Mouse (Mus musculus): ENCODE data around the gene Pak2. TPM values are rescaled to one million over a fixed set of nuclear protein-coding genes. Genes with fewer than 3 reads are reported as not detected.

Gene Pak2
- polyA plus RNA-seq (2015; fragmentation: Nextera tagmentation; extraction: Ambion mirVana), result 38.2 and 40.3 TPM in 2 replicates

- Histone ChIP-seq H3K4me3 (ENCODE audit: low read length) (peak within 1 kb of the TSS; percentile 89), H3K9ac (replicated peaks; ENCODE audit: low read length) (peak within 1 kb of the TSS; percentile 98), H3K4me1 (ENCODE audit: insufficient read depth, low read length) (peaks cover 18% of the 10 kb centered on the region), H3K27me3 (ENCODE audit: insufficient read depth, low read length) (no peaks in the 10 kb centered on the region), H3K9me3 (ENCODE audit: low read length) (no peaks in the 10 kb centered on the region), H3K36me3 (ENCODE audit: insufficient read depth, low read length) (peaks cover 4% of the 10 kb centered on the region; the same call in 1 of the 2 replicates), H3K27ac (ENCODE audit: low read length) (peak within 1 kb of the TSS; percentile 97), H3K4me2 (replicated peaks; ENCODE audit: low read depth, low read length) (peak within 1 kb of the TSS; percentile 64)
- ATAC-seq (ENCODE audit: low FRiP score, low TSS enrichment), result peak; percentile 96
- under 1% methylated on average over 35 of the region's 60 CpGs for WGBS
Observed at GRCm38 (mm10) chr16:32078991-32079511, at the start of gene Pak2. Gene Pak2, minus strand, starts transcription at chr16:32079342.

- Histone ChIP-seq H3K4me2 (replicated peaks; ENCODE audit: low read depth, low read length) (no peak overlapping the region), H3K9me3 (ENCODE audit: low read length) (no peaks in the 10 kb centered on the region), H3K9ac (replicated peaks; ENCODE audit: low read length) (no peak overlapping the region), H3K27me3 (ENCODE audit: insufficient read depth, low read length) (no peaks in the 10 kb centered on the region), H3K36me3 (ENCODE audit: insufficient read depth, low read length) (no peaks in the 10 kb centered on the region), H3K4me1 (ENCODE audit: insufficient read depth, low read length) (no peaks in the 10 kb centered on the region), H3K27ac (ENCODE audit: low read length) (peak overlapping the region; percentile 63), H3K4me3 (ENCODE audit: low read length) (no peak overlapping the region)
- WGBS, result 78% methylated on average over 4 of the region's 4 CpGs
- no peak for ATAC-seq (ENCODE audit: low FRiP score, low TSS enrichment)
Observed at GRCm38 (mm10) chr16:32127046-32127445, 47.9 kb upstream of the Pak2 start.

DNA sequence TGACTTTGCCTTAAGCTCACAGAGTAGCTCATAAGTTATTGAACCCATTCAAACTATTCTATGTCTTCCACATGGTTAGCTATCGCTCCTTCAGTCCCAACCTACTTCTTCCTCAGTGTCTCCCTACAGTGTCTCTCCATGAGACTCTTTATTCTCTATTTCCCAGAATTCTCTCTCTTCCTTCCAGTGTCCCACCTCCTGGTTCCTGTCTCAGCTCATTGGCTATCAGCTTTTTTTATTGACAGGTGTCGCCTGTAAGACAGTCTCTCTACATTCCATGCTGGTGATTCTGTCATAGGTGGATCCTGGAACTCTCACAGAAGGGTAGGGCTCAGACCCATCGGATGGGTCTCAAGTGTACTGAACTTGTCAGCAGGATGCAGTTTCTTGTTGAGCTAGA, 46.2 kb upstream of the Pak2 start:
- H3K4me2 ChIP-seq (replicated peaks; ENCODE audit: low read depth, low read length), result no peak overlapping the region
- no peaks in the 10 kb centered on the region for H3K36me3 ChIP-seq (ENCODE audit: insufficient read depth, low read length)
- no peaks in the 10 kb centered on the region for H3K9me3 ChIP-seq (ENCODE audit: low read length)
- H3K4me3 ChIP-seq (ENCODE audit: low read length), result no peak overlapping the region
- 92% methylated on average over 3 of the region's 3 CpGs for WGBS
- no peak for ATAC-seq (ENCODE audit: low FRiP score, low TSS enrichment)
- H3K27ac ChIP-seq (ENCODE audit: low read length), result 0 out of 2 replicates have a peak overlapping the region, but pooled peaks have one; percentile 67
- no peak overlapping the region for H3K9ac ChIP-seq (replicated peaks; ENCODE audit: low read length)
- no peaks in the 10 kb centered on the region for H3K4me1 ChIP-seq (ENCODE audit: insufficient read depth, low read length)
- H3K27me3 ChIP-seq (ENCODE audit: insufficient read depth, low read length), result no peaks in the 10 kb centered on the region

DNA sequence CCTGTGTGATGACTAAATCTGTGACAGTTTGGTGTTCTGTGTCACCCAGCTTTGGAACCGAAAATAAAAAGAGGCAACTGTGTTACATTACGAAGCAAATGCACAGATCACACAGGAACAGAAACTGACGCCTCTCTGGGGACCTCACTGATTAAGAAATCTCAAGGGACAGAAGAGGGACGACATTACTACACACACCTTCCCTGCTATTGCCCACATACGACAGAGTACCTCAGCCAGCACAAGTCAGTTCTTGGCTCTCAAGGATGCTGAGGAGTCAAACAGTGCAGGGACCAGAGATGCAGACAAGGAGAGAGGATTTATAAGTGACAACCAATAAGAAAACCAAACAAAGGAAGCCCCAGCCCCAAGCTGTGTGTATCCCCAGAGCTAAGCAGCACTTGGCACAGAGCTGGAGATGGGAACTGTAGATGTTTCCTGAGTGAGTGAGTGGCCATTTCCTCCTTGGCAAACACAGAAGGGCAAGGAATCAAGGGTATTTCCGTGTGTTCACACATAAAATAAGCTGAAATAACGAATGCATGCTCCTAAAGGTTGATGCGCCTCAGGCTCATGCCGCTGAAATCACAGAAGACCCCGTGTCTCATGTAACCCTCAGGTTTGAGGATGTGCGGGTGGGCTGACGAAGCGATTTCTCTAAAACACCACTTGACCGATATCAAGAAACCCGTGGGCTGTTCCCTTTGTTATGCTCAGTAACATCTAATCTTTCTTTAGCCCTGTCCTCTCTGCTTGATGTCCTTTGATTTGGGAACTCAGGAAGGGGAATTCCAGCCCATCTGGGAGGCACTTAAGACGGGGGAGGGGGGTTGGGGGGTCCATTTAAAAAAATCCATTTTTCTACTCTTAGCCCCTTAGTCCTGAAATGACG, 45.5 kb upstream of the Pak2 start:
- Histone ChIP-seq H3K36me3 (ENCODE audit: insufficient read depth, low read length) (no peaks in the 10 kb centered on the region), H3K4me1 (ENCODE audit: insufficient read depth, low read length) (no peaks in the 10 kb centered on the region), H3K9ac (replicated peaks; ENCODE audit: low read length) (no peak overlapping the region), H3K27ac (ENCODE audit: low read length) (peak overlapping the region; percentile 67; the same call in 1 of the 2 replicates), H3K9me3 (ENCODE audit: low read length) (no peaks in the 10 kb centered on the region), H3K27me3 (ENCODE audit: insufficient read depth, low read length) (no peaks in the 10 kb centered on the region), H3K4me2 (replicated peaks; ENCODE audit: low read depth, low read length) (0 out of 2 replicates have a peak overlapping the region, but pooled peaks have one; percentile 6), H3K4me3 (ENCODE audit: low read length) (no peak overlapping the region)
- WGBS, result 57% methylated on average over 17 of the region's 17 CpGs
- ATAC-seq (ENCODE audit: low FRiP score, low TSS enrichment), result peak; percentile 9; the same call in 1 of the 2 replicates

DNA sequence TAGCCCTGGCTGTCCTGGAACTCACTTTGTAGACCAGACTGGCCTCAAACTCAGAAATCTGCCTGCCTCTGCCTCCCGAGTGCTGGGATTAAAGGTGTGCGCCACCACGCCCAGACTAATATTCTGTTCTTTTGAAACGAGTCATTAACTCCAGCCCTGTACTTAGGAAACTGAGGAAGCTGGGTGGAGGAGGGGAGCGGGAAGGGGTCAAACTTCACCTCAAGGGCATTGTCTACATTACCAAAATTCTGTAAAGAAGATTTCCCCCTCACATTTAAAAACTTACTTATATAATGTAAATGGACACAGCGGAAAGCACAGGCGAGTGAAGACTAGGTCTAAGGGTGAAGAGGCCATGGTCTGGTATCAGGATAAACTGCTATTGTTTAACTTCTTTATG, 44.9 kb upstream of the Pak2 start:
- H3K27ac ChIP-seq (ENCODE audit: low read length), result peak overlapping the region; percentile 67; the same call in 1 of the 2 replicates
- no peaks in the 10 kb centered on the region for H3K9me3 ChIP-seq (ENCODE audit: low read length)
- H3K4me2 ChIP-seq (replicated peaks; ENCODE audit: low read depth, low read length), result no peak overlapping the region
- ATAC-seq (ENCODE audit: low FRiP score, low TSS enrichment), result no peak
- no peak overlapping the region for H3K9ac ChIP-seq (replicated peaks; ENCODE audit: low read length)
- H3K36me3 ChIP-seq (ENCODE audit: insufficient read depth, low read length), result no peaks in the 10 kb centered on the region
- no peaks in the 10 kb centered on the region for H3K4me1 ChIP-seq (ENCODE audit: insufficient read depth, low read length)
- no peaks in the 10 kb centered on the region for H3K27me3 ChIP-seq (ENCODE audit: insufficient read depth, low read length)
- no peak overlapping the region for H3K4me3 ChIP-seq (ENCODE audit: low read length)
- 84% methylated on average over 7 of the region's 7 CpGs for WGBS

- ATAC-seq (ENCODE audit: low FRiP score, low TSS enrichment), result no peak
- Histone ChIP-seq H3K9ac (replicated peaks; ENCODE audit: low read length) (no peak overlapping the region), H3K27me3 (ENCODE audit: insufficient read depth, low read length) (no peaks in the 10 kb centered on the region), H3K4me3 (ENCODE audit: low read length) (no peak overlapping the region), H3K36me3 (ENCODE audit: insufficient read depth, low read length) (no peaks in the 10 kb centered on the region), H3K4me2 (replicated peaks; ENCODE audit: low read depth, low read length) (no peak overlapping the region), H3K4me1 (ENCODE audit: insufficient read depth, low read length) (no peaks in the 10 kb centered on the region), H3K27ac (ENCODE audit: low read length) (no peak overlapping the region), H3K9me3 (ENCODE audit: low read length) (no peaks in the 10 kb centered on the region)
- 81% methylated on average over 3 of the region's 3 CpGs for WGBS
Observed at GRCm38 (mm10) chr16:32120454-32120853, 41.3 kb upstream of the Pak2 start.

GRCm38 (mm10) chr16:32116186-32116585, 37.0 kb upstream of the Pak2 start:
- Histone ChIP-seq H3K27ac (ENCODE audit: low read length) (no peak overlapping the region), H3K9me3 (ENCODE audit: low read length) (no peaks in the 10 kb centered on the region), H3K4me1 (ENCODE audit: insufficient read depth, low read length) (no peaks in the 10 kb centered on the region), H3K4me2 (replicated peaks; ENCODE audit: low read depth, low read length) (no peak overlapping the region), H3K27me3 (ENCODE audit: insufficient read depth, low read length) (no peaks in the 10 kb centered on the region), H3K9ac (replicated peaks; ENCODE audit: low read length) (no peak overlapping the region), H3K4me3 (ENCODE audit: low read length) (no peak overlapping the region), H3K36me3 (ENCODE audit: insufficient read depth, low read length) (no peaks in the 10 kb centered on the region)
- WGBS, result 42% methylated on average over 5 of the region's 5 CpGs
- no peak for ATAC-seq (ENCODE audit: low FRiP score, low TSS enrichment)

- Histone ChIP-seq H3K36me3 (ENCODE audit: insufficient read depth, low read length) (no peaks in the 10 kb centered on the region), H3K9ac (replicated peaks; ENCODE audit: low read length) (no peak overlapping the region), H3K4me1 (ENCODE audit: insufficient read depth, low read length) (no peaks in the 10 kb centered on the region), H3K27me3 (ENCODE audit: insufficient read depth, low read length) (no peaks in the 10 kb centered on the region), H3K27ac (ENCODE audit: low read length) (no peak overlapping the region), H3K9me3 (ENCODE audit: low read length) (no peaks in the 10 kb centered on the region), H3K4me3 (ENCODE audit: low read length) (no peak overlapping the region), H3K4me2 (replicated peaks; ENCODE audit: low read depth, low read length) (no peak overlapping the region)
- WGBS, result 54% methylated on average over 6 of the region's 6 CpGs
- no peak for ATAC-seq (ENCODE audit: low FRiP score, low TSS enrichment)
Observed at GRCm38 (mm10) chr16:32115781-32116180, 36.6 kb upstream of the Pak2 start.

GRCm38 (mm10) chr16:32114968-32115695, 36.0 kb upstream of the Pak2 start:
- WGBS, result 14% methylated on average over 15 of the region's 15 CpGs
- no peak overlapping the region; the same call in 1 of the 2 replicates for H3K27ac ChIP-seq (ENCODE audit: low read length)
- H3K9ac ChIP-seq (replicated peaks; ENCODE audit: low read length), result no peak overlapping the region

More at GRCm38 (mm10) chr16:32114968-32115695, 36.0 kb upstream of the Pak2 start:
- no peaks in the 10 kb centered on the region for H3K27me3 ChIP-seq (ENCODE audit: insufficient read depth, low read length)
- H3K4me3 ChIP-seq (ENCODE audit: low read length), result no peak overlapping the region
- H3K4me1 ChIP-seq (ENCODE audit: insufficient read depth, low read length), result no peaks in the 10 kb centered on the region
- H3K9me3 ChIP-seq (ENCODE audit: low read length), result no peaks in the 10 kb centered on the region
- peak; percentile 16 for ATAC-seq (ENCODE audit: low FRiP score, low TSS enrichment)
- peak overlapping the region; percentile 28; the same call in 1 of the 2 replicates for H3K4me2 ChIP-seq (replicated peaks; ENCODE audit: low read depth, low read length)
- 0 out of 2 replicates have a peak, but pooled peaks cover 4% of the 10 kb centered on the region for H3K36me3 ChIP-seq (ENCODE audit: insufficient read depth, low read length)
